Mouse (Mus musculus) heart, postnatal 0 days (tissue): Measurements from ENCODE around the gene Cyp8b1. TPM values are rescaled to one million over a fixed set of nuclear protein-coding genes. Genes with fewer than 3 reads are reported as not detected.

Experiments used
- ATAC-seq: fragments of 200-750 bp; cut with Nextera tagmentation; 2 replicates; pipeline ENCODE4 v1.8.0; 2017; ENCODE audit warnings: low read depth, moderate number of reproducible peaks, moderate library complexity; ENCODE audit not compliant: insufficient read depth
- DNase-seq: peaks from one replicate; pipeline ENCODE4 v3.0.0-alpha.2; 2016; ENCODE audit warnings: low spot score
- H3K27ac ChIP-seq: fragments of 300-500 bp; sonication (generic); 2 replicates; pipeline ENCODE4 v1.5.1; 2014; ENCODE audit warnings: low read depth, mild to moderate bottlenecking
- H3K27me3 ChIP-seq: fragments of 300-500 bp; sonication (generic); 2 replicates; pipeline ENCODE4 v1.6.1; 2014; ENCODE audit warnings: low read length, mixed read lengths; ENCODE audit not compliant: control insufficient read depth, insufficient read depth
- H3K36me3 ChIP-seq: fragments of 300-500 bp; sonication (generic); replicated peaks from 2 replicates; pipeline ENCODE4 v1.6.1; 2014; ENCODE audit warnings: low read length, mixed read lengths; ENCODE audit not compliant: control insufficient read depth, insufficient read depth
- H3K4me1 ChIP-seq: fragments of 300-500 bp; sonication (generic); 2 replicates; pipeline ENCODE4 v1.6.1; 2014; ENCODE audit warnings: antibody characterized with exemption; ENCODE audit not compliant: control insufficient read depth, insufficient read depth
- H3K4me2 ChIP-seq: fragments of 300-500 bp; sonication (generic); 2 replicates; pipeline ENCODE4 v1.6.1; 2014; ENCODE audit warnings: low read depth, mild to moderate bottlenecking, low read length, moderate library complexity
- H3K4me3 ChIP-seq: fragments of 300-500 bp; sonication (generic); 2 replicates; pipeline ENCODE4 v1.5.1; 2014; ENCODE audit warnings: low read depth, low read length
- H3K9ac ChIP-seq: fragments of 300-500 bp; sonication (generic); replicated peaks from 2 replicates; pipeline ENCODE4 v1.6.1; 2014; ENCODE audit warnings: low read depth, low read length, mixed read lengths
- H3K9me3 ChIP-seq: fragments of 300-500 bp; sonication (generic); replicated peaks from 2 replicates; pipeline ENCODE4 v1.6.1; 2016; ENCODE audit warnings: low read length; ENCODE audit not compliant: control insufficient read depth
- CTCF ChIP-seq: IDR thresholded peaks from 2 replicates; pipeline ENCODE4 v1.5.1; 2016; ENCODE audit warnings: antibody characterized with exemption, control low read depth, low read depth
- EP300 ChIP-seq: IDR thresholded peaks from 2 replicates; pipeline ENCODE4 v1.6.1; 2016; ENCODE audit warnings: antibody characterized with exemption, low read depth
- WGBS: fragments of 180-500 bp; shearing (Covaris S2); extraction: QIAGEN DNeasy Blood & Tissue Kit; methylation state at CpG from one replicate; pipeline ENCODE4 v1.1.7; 2014; 5-methylcytosine and 5-hydroxymethylcytosine counted together
- polyA plus RNA-seq: library from polyadenylated mRNA; unstranded; fragments of >200 nt; fragmentation: Nextera tagmentation; extraction: Ambion mirVana; gene quantifications from 2 replicates; pipeline ENCODE4 v1.2.1, GENCODE M21; 2015
- total RNA-seq: library from RNA; depleted of rRNA; stranded (reverse); fragments of >200 nt; gene quantifications from 2 replicates; pipeline ENCODE4 v1.2.3, GENCODE M21; 2014; ENCODE audit warnings: low replicate concordance

The Cyp8b1 gene
- total and polyA plus RNA-seq, 2 experiments from 2014 or later, result not detected

GRCm38 (mm10) chr9:121896820-121897219, 19.3 kb downstream of the Cyp8b1 start:
- H3K36me3 ChIP-seq, result no peaks in the 10 kb centered on the region
- ATAC-seq, result no peak
- H3K4me1 ChIP-seq, result peaks cover 6% of the 10 kb centered on the region; the same call in 1 of the 2 replicates
- H3K9me3 ChIP-seq, result no peaks in the 10 kb centered on the region
- H3K4me3 ChIP-seq, result no peak overlapping the region
- no peak overlapping the region for H3K27ac ChIP-seq
- no peak overlapping the region for H3K4me2 ChIP-seq
- 54% methylated on average over 4 of the region's 4 CpGs for WGBS
- DNase-seq, result no peak
- no peak for TF ChIP-seq EP300
- no peak overlapping the region for H3K9ac ChIP-seq
- no peaks in the 10 kb centered on the region for H3K27me3 ChIP-seq

- no peaks in the 10 kb centered on the region for H3K27me3 ChIP-seq
- H3K4me2 ChIP-seq, result no peak overlapping the region
- 66% methylated on average over 7 of the region's 7 CpGs for WGBS
- DNase-seq, result no peak
- no peak overlapping the region for H3K9ac ChIP-seq
- H3K4me1 ChIP-seq, result peaks cover 12% of the 10 kb centered on the region
- no peaks in the 10 kb centered on the region for H3K9me3 ChIP-seq
- no peak for ATAC-seq
- H3K27ac ChIP-seq, result no peak overlapping the region
- H3K4me3 ChIP-seq, result no peak overlapping the region
- H3K36me3 ChIP-seq, result no peaks in the 10 kb centered on the region
- TF ChIP-seq CTCF (no peak), EP300 (no peak)
Measured at GRCm38 (mm10) chr9:121895392-121895993, 20.6 kb downstream of the Cyp8b1 start.

- TF ChIP-seq EP300, result no peak
- TF ChIP-seq CTCF, result no peak
- no peak overlapping the region for H3K4me3 ChIP-seq
- DNase-seq (no peak), ATAC-seq (no peak)
- H3K9ac ChIP-seq, result no peak overlapping the region
- H3K4me2 ChIP-seq, result no peak overlapping the region
- no peaks in the 10 kb centered on the region for H3K27me3 ChIP-seq
- H3K36me3 ChIP-seq, result no peaks in the 10 kb centered on the region
- H3K27ac ChIP-seq, result no peak overlapping the region
- no peaks in the 10 kb centered on the region for H3K9me3 ChIP-seq
- peaks cover 20% of the 10 kb centered on the region for H3K4me1 ChIP-seq
- WGBS, result 84% methylated on average over 7 of the region's 7 CpGs
Measured at GRCm38 (mm10) chr9:121894447-121894846, 21.7 kb downstream of the Cyp8b1 start.

- Histone ChIP-seq H3K27ac (no peak overlapping the region), H3K4me1 (peaks cover 20% of the 10 kb centered on the region), H3K9ac (no peak overlapping the region), H3K9me3 (no peaks in the 10 kb centered on the region), H3K36me3 (no peaks in the 10 kb centered on the region), H3K4me2 (no peak overlapping the region), H3K27me3 (no peaks in the 10 kb centered on the region), H3K4me3 (no peak overlapping the region)
- WGBS, result 83% methylated on average over 12 of the region's 12 CpGs
- TF ChIP-seq CTCF, result no peak
- no peak for TF ChIP-seq EP300
- ATAC-seq, result no peak
- no peak for DNase-seq
Measured at GRCm38 (mm10) chr9:121892057-121892687, 23.9 kb downstream of the Cyp8b1 start.

GRCm38 (mm10) chr9:121891301-121891700, 24.8 kb downstream of the Cyp8b1 start:
- TF ChIP-seq CTCF, result no peak
- no peak for TF ChIP-seq EP300
- Histone ChIP-seq H3K27me3 (no peaks in the 10 kb centered on the region), H3K9me3 (no peaks in the 10 kb centered on the region), H3K27ac (no peak overlapping the region), H3K4me2 (no peak overlapping the region), H3K4me3 (no peak overlapping the region), H3K4me1 (peaks cover 20% of the 10 kb centered on the region), H3K9ac (no peak overlapping the region), H3K36me3 (no peaks in the 10 kb centered on the region)
- ATAC-seq, result no peak
- WGBS, result 82% methylated on average over 9 of the region's 9 CpGs
- DNase-seq, result no peak
